Mouse (Mus musculus): ENCODE data around the gene Cyp4a30b.
"Not testable (repeated sequence)": the region's sequence is repeated elsewhere in the genome, so short reads cannot be mapped to it uniquely, and the experiment has no call there.

The Cyp4a30b gene

DNA sequence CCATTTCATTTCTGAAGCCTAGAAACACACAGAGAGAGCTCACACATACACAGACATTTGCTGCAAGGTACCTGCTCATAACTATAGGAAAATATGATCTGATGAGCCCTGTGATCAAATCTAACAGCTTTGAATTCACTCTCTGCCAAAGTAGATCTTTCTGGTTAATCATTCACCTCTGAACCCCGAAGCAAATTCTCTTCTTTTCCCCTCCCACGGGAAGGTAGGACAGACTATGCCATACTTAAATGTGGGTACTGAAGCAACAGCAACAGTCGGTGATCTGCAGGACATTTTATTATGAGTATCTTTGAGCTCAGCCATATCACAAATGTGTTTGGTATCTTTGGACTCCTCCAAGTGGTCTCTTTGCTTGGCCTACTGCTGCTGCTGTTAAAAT lies at the start of gene Cyp4a30b:
TSS of gene Cyp4a30b (plus strand) at position 301 of the 400 bp plus-strand sequence.
- no peak for DNase-seq (ENCODE audit: low spot score in 2 of 2)

DNA sequence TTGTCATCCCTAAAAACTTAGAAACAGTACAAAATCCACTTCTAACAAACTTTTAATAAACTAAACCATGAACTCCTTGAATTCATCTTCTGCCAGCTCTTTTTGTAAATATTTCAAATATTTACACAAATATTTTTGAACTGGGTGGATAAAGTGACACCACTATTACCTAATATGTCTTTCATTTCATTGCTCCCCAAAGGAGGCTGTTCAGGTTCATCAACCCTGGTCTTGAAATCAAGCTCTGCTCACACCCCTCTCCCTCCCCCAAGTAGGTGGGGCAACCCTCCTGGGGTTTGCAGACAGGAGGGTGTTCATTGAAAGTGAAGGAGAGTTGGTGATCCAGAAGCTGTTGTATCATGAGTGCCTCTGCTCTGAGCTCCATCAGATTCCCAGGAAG lies 41.1 kb upstream of the Cyp4a30b start, which contains the start of gene Cyp4a12b:
TSS of gene Cyp4a12b (plus strand) at position 301 of the 400 bp plus-strand sequence.
- DNase-seq (ENCODE audit: low spot score in 2 of 2): not testable (repeated sequence)

DNA sequence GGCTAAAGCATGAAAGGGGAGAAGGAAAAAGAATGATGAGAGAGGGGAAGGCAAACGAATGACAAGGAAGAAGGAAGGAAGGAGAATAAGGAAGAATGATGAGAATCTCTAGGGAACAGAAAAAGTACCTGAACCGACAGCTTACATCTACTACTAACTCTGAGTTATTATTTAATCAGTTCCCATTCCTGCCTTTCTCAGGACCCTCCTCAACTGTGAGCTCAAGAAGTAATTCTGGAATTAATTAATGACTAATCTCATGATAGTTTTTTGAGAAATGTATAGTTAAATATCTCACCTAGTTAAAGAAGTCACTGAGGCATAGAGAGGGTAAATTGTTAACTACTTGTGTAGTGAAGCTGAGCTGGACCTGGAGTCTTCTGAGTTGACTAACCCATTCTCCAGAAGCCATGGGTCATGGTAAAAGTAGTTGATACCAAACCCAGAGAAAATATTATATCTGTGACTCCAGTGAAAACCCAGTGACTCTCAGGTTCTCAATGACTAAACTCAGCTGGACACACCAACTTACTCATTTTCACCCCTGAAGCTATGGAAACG lies 1.7 kb upstream of the Cyp4a30b start:
- no peak for DNase-seq (ENCODE audit: low spot score in 2 of 2)

DNA sequence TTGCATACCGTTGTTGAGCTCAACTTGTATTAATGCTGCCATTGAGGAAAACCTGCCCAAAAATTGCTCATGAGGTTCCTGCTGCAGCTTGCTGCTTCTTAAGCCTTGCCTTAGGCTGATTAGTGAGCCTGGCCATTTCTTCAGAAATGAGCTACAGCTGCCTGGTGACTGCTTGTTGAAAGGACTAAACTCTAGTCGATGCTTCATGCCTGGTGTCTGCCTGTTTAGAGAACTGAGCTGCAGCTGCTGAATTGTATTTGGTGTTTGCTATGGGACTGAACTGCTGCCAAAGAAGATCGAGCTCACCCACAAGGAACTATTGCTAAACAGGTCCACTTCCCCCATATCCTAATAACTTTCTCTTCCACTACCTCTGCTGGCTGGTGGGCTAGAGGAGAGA lies 21.2 kb downstream of the Cyp4a30b start:
- DNase-seq (ENCODE audit: low spot score in 2 of 2): not testable (repeated sequence)

DNA sequence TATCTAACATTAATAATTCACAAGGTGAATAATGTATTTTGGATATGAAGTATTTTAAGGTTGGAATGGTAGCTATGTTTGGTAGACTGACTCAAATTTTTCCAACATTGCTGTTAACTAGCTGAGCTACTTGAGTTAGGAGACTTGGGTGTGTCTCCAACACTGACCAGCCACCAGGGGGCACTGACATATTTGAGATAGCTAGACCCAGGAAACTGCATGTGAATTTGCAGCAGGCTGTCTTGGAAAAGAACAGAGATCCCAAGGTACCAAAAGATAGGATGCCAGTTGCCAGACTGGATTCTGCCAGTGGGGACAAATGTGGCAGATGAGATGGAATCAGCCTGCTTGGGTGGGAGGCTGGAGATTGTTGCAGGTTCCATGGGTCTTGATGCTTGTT lies 23.6 kb downstream of the Cyp4a30b start:
- not testable (repeated sequence) for DNase-seq (ENCODE audit: low spot score in 2 of 2)

DNA sequence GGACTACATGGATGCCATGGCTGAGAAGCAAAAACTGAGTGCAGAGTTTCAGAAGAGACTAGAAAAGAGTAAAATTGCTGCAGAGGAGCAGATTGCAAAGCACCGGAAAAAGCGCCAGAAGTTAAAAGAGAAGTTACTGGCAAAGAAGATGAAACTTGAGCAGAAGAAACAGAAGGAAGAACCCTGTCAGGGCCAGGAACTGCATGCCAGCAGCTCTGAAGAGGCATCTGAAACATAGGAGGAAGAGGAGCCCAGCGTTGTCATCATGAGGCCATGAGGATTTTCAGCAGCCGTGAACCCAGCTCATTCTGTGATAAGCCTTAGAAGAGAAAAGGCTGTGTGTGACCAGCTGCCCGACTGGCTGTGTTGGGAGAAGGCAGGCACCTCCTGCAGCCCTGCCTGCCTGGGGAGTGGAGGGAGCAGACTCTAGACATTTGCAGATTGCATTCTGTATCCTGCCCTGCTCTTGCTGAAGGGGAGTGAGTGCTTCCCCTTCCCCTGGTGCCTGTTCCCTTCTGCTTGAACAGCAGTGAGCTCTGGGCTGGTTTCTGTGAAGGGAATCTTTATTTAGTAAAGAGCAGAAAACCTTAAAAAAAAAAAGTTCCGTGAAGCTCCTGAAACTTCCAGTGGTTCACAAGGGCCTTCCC lies 28.7 kb downstream of the Cyp4a30b start:
- DNase-seq (ENCODE audit: low spot score in 2 of 2): no peak

DNA sequence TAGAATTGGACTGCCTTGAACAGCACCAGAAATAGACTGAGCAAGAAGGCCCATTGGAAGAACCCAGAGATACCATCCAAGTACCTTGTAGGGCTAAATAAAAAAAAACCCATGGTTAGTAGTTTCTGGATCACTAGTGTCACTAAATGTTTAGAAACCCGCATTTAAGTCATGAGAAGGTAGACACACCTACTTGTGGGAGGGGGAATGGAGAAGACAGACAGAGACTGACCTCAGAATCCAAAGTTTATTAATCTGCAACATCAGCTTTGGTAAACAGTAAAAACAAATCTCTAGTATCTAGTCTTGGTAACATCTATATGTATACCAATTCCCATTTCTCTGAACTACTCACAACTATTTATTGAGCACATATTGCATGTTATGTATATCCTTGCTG lies 43.6 kb downstream of the Cyp4a30b start, which contains the start of gene Cyp4a14:
TSS of gene Cyp4a14 (minus strand) at position 142 of the 400 bp plus-strand sequence.
- no peak for DNase-seq (ENCODE audit: low spot score in 2 of 2)

DNA sequence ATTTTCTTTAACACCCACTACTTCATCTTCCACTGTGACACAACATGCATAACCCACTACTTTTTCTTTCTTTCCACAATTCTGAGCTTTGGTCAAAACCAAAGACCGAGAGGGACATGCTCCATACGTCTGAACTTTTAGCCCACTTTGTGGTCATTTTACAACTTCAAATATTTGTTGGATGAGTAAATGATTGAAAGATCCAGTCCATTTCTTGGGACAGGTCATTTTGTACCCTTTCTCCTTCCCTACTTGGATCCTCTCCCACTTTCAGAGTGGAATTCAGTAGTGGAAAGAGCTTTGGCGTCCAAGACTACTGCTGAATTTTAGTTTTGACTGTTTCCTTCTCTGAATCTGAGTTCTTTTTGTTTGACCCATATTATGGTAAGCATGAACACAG lies 45.1 kb downstream of the Cyp4a30b start:
- no peak for DNase-seq (ENCODE audit: low spot score in 2 of 2)

DNA sequence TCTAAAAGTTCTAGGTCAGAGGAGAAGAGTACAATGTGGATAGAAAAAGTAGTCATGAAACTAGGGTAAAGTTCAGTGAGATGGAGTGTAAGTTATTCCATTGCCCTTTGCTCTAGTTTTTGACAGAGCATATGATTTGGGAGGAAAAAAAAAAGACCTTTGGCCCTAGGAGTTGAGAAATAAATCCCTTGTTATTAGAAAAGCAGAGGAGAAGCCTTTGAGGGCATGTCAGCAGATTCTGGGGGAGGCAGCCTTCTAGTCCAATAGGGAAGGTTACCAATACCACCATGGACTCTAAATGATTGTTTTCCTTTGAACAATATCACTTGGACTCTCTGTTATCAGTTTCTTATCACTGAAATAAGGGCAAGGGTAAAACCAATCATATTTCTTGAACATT lies 61.6 kb downstream of the Cyp4a30b start:
- not testable (repeated sequence) for DNase-seq (ENCODE audit: low spot score in 2 of 2)

DNA sequence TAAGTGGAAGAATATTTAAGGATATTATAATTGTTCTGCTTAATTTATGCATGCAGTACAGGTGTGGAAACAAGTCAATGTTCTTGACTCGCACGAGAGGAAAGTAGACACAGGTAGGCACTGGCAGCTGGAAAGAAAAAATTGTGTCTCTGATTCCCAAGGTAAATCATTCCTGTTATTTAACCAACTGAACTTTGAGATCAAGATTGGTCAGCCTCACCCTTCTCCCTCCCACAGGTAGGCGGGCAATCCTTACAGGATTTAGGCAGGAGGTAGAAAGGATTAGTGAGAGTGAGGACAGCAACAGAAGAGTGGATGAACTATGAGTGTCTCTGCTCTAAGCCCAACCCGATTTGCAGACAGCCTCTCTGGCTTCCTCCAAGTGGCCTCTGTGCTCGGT lies 65.6 kb downstream of the Cyp4a30b start, which contains the start of gene Cyp4a10:
TSS of gene Cyp4a10 (plus strand) at position 265 of the 400 bp plus-strand sequence.
- not testable (repeated sequence) for DNase-seq (ENCODE audit: low spot score in 2 of 2)

DNA sequence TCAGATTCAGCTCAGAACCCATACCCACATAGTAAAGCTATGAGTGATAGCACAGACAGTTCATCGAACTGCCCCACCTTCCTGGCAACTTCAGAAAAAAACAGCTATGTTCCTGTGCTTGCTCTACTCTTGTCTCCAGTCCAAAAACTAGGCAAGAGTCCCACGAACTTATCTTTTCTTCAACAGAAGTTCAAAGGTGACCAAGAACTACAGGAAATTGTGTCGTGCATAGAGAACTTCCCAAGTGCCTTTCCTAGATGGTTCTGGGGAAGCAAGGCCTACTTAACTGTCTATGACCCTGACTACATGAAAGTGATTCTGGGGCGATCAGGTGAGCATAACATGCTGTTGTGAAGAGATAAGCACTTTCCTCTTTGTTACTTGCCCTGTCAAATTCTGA lies 67.0 kb downstream of the Cyp4a30b start:
- DNase-seq (ENCODE audit: low spot score in 2 of 2): no peak
